ENCODE assay signal across 24 mouse cellular contexts in the genomic region with DNA sequence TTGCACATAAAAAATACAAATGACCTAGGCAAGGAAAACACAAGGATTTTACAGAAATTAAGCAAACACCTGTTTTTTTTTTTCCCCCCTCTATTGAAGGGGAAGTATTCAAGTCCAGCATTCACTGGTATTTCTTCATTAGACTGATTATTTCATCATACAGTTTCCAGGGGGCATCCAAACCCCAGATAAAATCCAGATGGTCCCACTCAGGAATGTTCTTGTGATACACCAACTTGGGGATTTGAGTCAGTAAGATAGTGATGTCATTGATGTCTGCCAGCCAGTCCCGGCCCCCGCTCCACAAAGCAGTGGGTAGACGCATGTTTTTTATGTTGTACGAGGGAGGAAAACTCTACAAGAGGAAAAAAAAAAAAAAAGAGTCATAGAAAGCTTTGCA. TPM values are rescaled to one million over a fixed set of nuclear protein-coding genes. Genes with fewer than 3 reads are reported as not detected.
A peak's percentile ranks its signal among the peaks of the same experiment; 100 is the strongest.
DNase-seq lines count a peak whose midpoint lies in the region; ATAC-seq and TF ChIP-seq lines count a peak whose summit lies in the region.
"Had no signal": no experiment of that assay in that cellular context is flagged by ENCODE, and none has a peak within 500 bp of the region (broad histone marks: within the 10 kb centered on the region; RNA-seq: fewer than 3 reads in every experiment).

No protein-coding gene starts in this region.

- H3K4me2 ChIP-seq in forebrain, embryonic 14.5 days (ENCODE audit: low read length), result no peak overlapping the region
- H3K4me2 ChIP-seq: embryonic facial prominence, embryonic 12.5 days; forebrain, embryonic 12.5 days; forebrain, embryonic 15.5 days had no signal

- intact Hi-C loops in gastrocnemius, adult 2 months (cut with DNase I), result no loop called here

- H3K4me1 ChIP-seq in embryonic fibroblast, embryonic 13.5 days (ENCODE audit: control insufficient read depth, insufficient read depth, low read length), result no peaks in the 10 kb centered on the region
- H3K4me1 ChIP-seq in forebrain, embryonic 14.5 days (ENCODE audit: control insufficient read depth, insufficient read depth, low read length), result no peaks in the 10 kb centered on the region
- H3K4me1 ChIP-seq: embryonic facial prominence, embryonic 12.5 days; forebrain, embryonic 10.5 days; forebrain, embryonic 12.5 days; forebrain, embryonic 15.5 days had no signal

- WGBS in forebrain, embryonic 14.5 days, result 87% methylated on average over 4 of the region's 4 CpGs

- no peaks in the 10 kb centered on the region for H3K27me3 ChIP-seq in forebrain, embryonic 14.5 days (replicated peaks; ENCODE audit: control insufficient read depth, insufficient read depth, low read length)
- H3K27me3 ChIP-seq: embryonic facial prominence, embryonic 12.5 days; forebrain, embryonic 12.5 days; forebrain, embryonic 15.5 days; Patski had no signal

- peak overlapping the region; percentile 55; the same call in 1 of the 2 replicates for H3K27ac ChIP-seq in embryonic fibroblast, embryonic 13.5 days (ENCODE audit: insufficient read depth, low read length)
- no peak overlapping the region for H3K27ac ChIP-seq in forebrain, embryonic 14.5 days (ENCODE audit: low read depth, low read length)
- H3K27ac ChIP-seq in gastrocnemius, adult 2 months, result no peak overlapping the region
- H3K27ac ChIP-seq: embryonic facial prominence, embryonic 10.5 days; embryonic facial prominence, embryonic 12.5 days; forebrain, embryonic 10.5 days; forebrain, embryonic 12.5 days; forebrain, embryonic 15.5 days had no signal

- TF ChIP-seq CTCF in embryonic fibroblast, embryonic 13.5 days (IDR thresholded peaks at IDR 0.05; ENCODE audit: borderline replicate concordance, insufficient read depth, low read length), result no peak
- TF ChIP-seq CTCF in gastrocnemius, adult 2 months (IDR thresholded peaks at IDR 0.05), result no peak

- no peak for TF ChIP-seq POLR2A in embryonic fibroblast, embryonic 13.5 days (IDR thresholded peaks at IDR 0.05; ENCODE audit: low read depth, low read length)

- H3K9ac ChIP-seq in forebrain, embryonic 14.5 days (ENCODE audit: low read length), result no peak overlapping the region
- H3K9ac ChIP-seq: embryonic facial prominence, embryonic 12.5 days; forebrain, embryonic 12.5 days; forebrain, embryonic 15.5 days; forebrain, postnatal 0 days had no signal

- no peaks in the 10 kb centered on the region for H3K9me3 ChIP-seq in forebrain, embryonic 14.5 days (replicated peaks; ENCODE audit: control insufficient read depth, low read length)
- H3K9me3 ChIP-seq: embryonic facial prominence, embryonic 10.5 days; embryonic facial prominence, embryonic 12.5 days; forebrain, embryonic 10.5 days; forebrain, embryonic 12.5 days; forebrain, embryonic 15.5 days had no signal

- H3K36me3 ChIP-seq in forebrain, embryonic 14.5 days (ENCODE audit: control insufficient read depth, insufficient read depth, low read length), result no peaks in the 10 kb centered on the region
- H3K36me3 ChIP-seq: forebrain, embryonic 12.5 days; forebrain, embryonic 15.5 days had no signal

- peak; percentile 54 for DNase-seq in heart, adult 11 months
- DNase-seq in heart, postnatal 4 days, result no peak
- peak; percentile 44 for DNase-seq in 3T3-L1 (ENCODE audit: low read depth, low spot score)
- no peak for DNase-seq in forebrain, embryonic 14.5 days (ENCODE audit: low spot score)
- DNase-seq in gastrocnemius, adult 2 months, result no peak
- DNase-seq: adrenal gland, adult 8-10 months; adrenal gland, postnatal 14 days; adrenal gland, postnatal 36 days; cerebellum, adult 11-12 months; cerebellum, adult 2 months; cerebellum, adult 9-10 months; cerebellum, postnatal 10 days; cerebellum, postnatal 25 days; forebrain, postnatal 0 days had no signal

- ATAC-seq in forebrain, embryonic 14.5 days, result no peak
- ATAC-seq: activated CD4-positive, CD25-positive, alpha-beta regulatory T cell, adult 4 months; forebrain, embryonic 15.5 days; forebrain, postnatal 0 days; Patski had no signal

- H3K4me3 ChIP-seq in embryonic fibroblast, embryonic 13.5 days (ENCODE audit: insufficient read depth, low read length), result no peak overlapping the region
- no peak overlapping the region for H3K4me3 ChIP-seq in forebrain, embryonic 14.5 days (ENCODE audit: low read depth, low read length)
- H3K4me3 ChIP-seq in gastrocnemius, adult 2 months, result no peak overlapping the region
- H3K4me3 ChIP-seq: embryonic facial prominence, embryonic 10.5 days; embryonic facial prominence, embryonic 12.5 days; erythroblast, embryonic 14.5 days; forebrain, embryonic 10.5 days; forebrain, embryonic 12.5 days; forebrain, embryonic 15.5 days had no signal

RNA-seq across cellular contexts. Expression of gene Ch25h, which starts 18.9 kb away (rescaled TPM):
- total RNA-seq in heart, postnatal 4 days (2021), result under 1 TPM; 0.32 to 0.45 TPM
- polyA plus RNA-seq in embryonic fibroblast, embryonic 13.5 days (2011; ENCODE audit: insufficient read length, low read depth, missing spikeins), result 15.2 and 18.8 TPM in 2 replicates
- polyA plus RNA-seq in forebrain, embryonic 14.5 days (2014; fragmentation: Nextera tagmentation; extraction: Ambion mirVana), result 0.24 and 0.31 TPM in 2 replicates
- not detected for total RNA-seq in gastrocnemius, adult 2 months (2021)
- total RNA-seq: adrenal gland, postnatal 14 days; MEL had no signal
- polyA plus RNA-seq: activated CD4-positive, CD25-positive, alpha-beta regulatory T cell, adult 4 months; erythroblast, embryonic 14.5 days; Patski had no signal

RNA-seq across cellular contexts. Expression of gene Lipa, which starts 33.4 kb away (rescaled TPM):
- total RNA-seq in heart, postnatal 4 days (2021), result 10 to 100 TPM; 20.7 to 21.2 TPM
- 66.0 and 68.3 TPM in 2 replicates for polyA plus RNA-seq in embryonic fibroblast, embryonic 13.5 days (2011; ENCODE audit: insufficient read length, low read depth, missing spikeins)
- 18.5 and 20.6 TPM in 2 replicates for polyA plus RNA-seq in forebrain, embryonic 14.5 days (2014; fragmentation: Nextera tagmentation; extraction: Ambion mirVana)
- 1 to 10 TPM; 5.1 to 7.9 TPM for total RNA-seq in gastrocnemius, adult 2 months (2021)

RNA-seq across cellular contexts. Expression of gene Ifit2, which starts 56.6 kb away (rescaled TPM):
- total RNA-seq in heart, postnatal 4 days (2021), result 1 to 10 TPM; 8.0 to 8.2 TPM
- polyA plus RNA-seq in embryonic fibroblast, embryonic 13.5 days (2011; ENCODE audit: insufficient read length, low read depth, missing spikeins), result 13.2 and 17.6 TPM in 2 replicates
- polyA plus RNA-seq in forebrain, embryonic 14.5 days (2014; fragmentation: Nextera tagmentation; extraction: Ambion mirVana), result 8.3 and 8.4 TPM in 2 replicates
- total RNA-seq in gastrocnemius, adult 2 months (2021), result 1 to 10 TPM in 1 of 2 experiments, under 1 TPM in 1; 0.99 to 1.3 TPM

Comparison
In these comparisons a context has a peak if more than half of its experiments do, and no peak if none do; other contexts are left out.
1. DNase-seq: peak in heart, adult 11 months (single experiment) and 3T3-L1 (single experiment); none in heart, postnatal 4 days (single experiment), forebrain, embryonic 14.5 days (single experiment) and gastrocnemius, adult 2 months (single experiment).